Mouse (Mus musculus): ENCODE results near the gene Bsdc1. TPM values are rescaled to one million over a fixed set of nuclear protein-coding genes. Genes with fewer than 3 reads are reported as not detected.

The Bsdc1 gene
- polyA plus RNA-seq (2014; fragmentation: Illumina TruSeq; extraction: RNeasy Lipid Tissue Mini Kit (QIAGEN cat#74804); ENCODE audit: low read depth, low replicate concordance) = 11.0 TPM

GRCm38 (mm10) chr4:129461183-129461960 is at the start of gene Bsdc1:
Gene Bsdc1 (plus strand): TSS chr4:129461581.

GRCm38 (mm10) chr4:129440340-129441063 is 20.9 kb upstream of the Bsdc1 start, which contains the start of gene Zbtb8b:
Gene Zbtb8b (minus strand): TSS chr4:129440853.

GRCm38 (mm10) chr4:129490972-129491880 is 29.8 kb downstream of the Bsdc1 start, which contains the start of the genes Tssk3 and Fam229a:
Gene Tssk3 (minus strand): TSS chr4:129491022.
Gene Fam229a (plus strand): TSS chr4:129491190.

GRCm38 (mm10) chr4:129513086-129513767 is 51.8 kb downstream of the Bsdc1 start, which contains the start of gene Marcksl1:
Gene Marcksl1 (plus strand): TSS chr4:129513581.

Other genes with a start within 250 kb of the Bsdc1 start
- gene C77080, start 200.2 kb upstream of the Bsdc1 start, polyA plus RNA-seq (2014; fragmentation: Illumina TruSeq; extraction: RNeasy Lipid Tissue Mini Kit (QIAGEN cat#74804); ENCODE audit: low read depth, low replicate concordance) = 3.2 TPM
- 0.28 TPM for gene Sync, start 174.0 kb upstream of the Bsdc1 start, polyA plus RNA-seq (2014; fragmentation: Illumina TruSeq; extraction: RNeasy Lipid Tissue Mini Kit (QIAGEN cat#74804); ENCODE audit: low read depth, low replicate concordance)
- gene Rbbp4, start 126.2 kb upstream of the Bsdc1 start, polyA plus RNA-seq (2014; fragmentation: Illumina TruSeq; extraction: RNeasy Lipid Tissue Mini Kit (QIAGEN cat#74804); ENCODE audit: low read depth, low replicate concordance) = 185 TPM
- gene Zbtb8os, start 125.9 kb upstream of the Bsdc1 start, polyA plus RNA-seq (2014; fragmentation: Illumina TruSeq; extraction: RNeasy Lipid Tissue Mini Kit (QIAGEN cat#74804); ENCODE audit: low read depth, low replicate concordance) = 152 TPM
- gene Zbtb8a, start 83.5 kb upstream of the Bsdc1 start, polyA plus RNA-seq (2014; fragmentation: Illumina TruSeq; extraction: RNeasy Lipid Tissue Mini Kit (QIAGEN cat#74804); ENCODE audit: low read depth, low replicate concordance) = 1.8 TPM
- gene Zbtb8b, start 20.7 kb upstream of the Bsdc1 start, polyA plus RNA-seq (2014; fragmentation: Illumina TruSeq; extraction: RNeasy Lipid Tissue Mini Kit (QIAGEN cat#74804); ENCODE audit: low read depth, low replicate concordance) = 1.4 TPM
- gene Tssk3, start 29.4 kb downstream of the Bsdc1 start, polyA plus RNA-seq (2014; fragmentation: Illumina TruSeq; extraction: RNeasy Lipid Tissue Mini Kit (QIAGEN cat#74804); ENCODE audit: low read depth, low replicate concordance) = not detected
- not detected for gene Fam229a, start 29.6 kb downstream of the Bsdc1 start, polyA plus RNA-seq (2014; fragmentation: Illumina TruSeq; extraction: RNeasy Lipid Tissue Mini Kit (QIAGEN cat#74804); ENCODE audit: low read depth, low replicate concordance)
- gene Marcksl1, start 52.0 kb downstream of the Bsdc1 start, polyA plus RNA-seq (2014; fragmentation: Illumina TruSeq; extraction: RNeasy Lipid Tissue Mini Kit (QIAGEN cat#74804); ENCODE audit: low read depth, low replicate concordance) = 11.3 TPM
- gene Hdac1, start 81.1 kb downstream of the Bsdc1 start, polyA plus RNA-seq (2014; fragmentation: Illumina TruSeq; extraction: RNeasy Lipid Tissue Mini Kit (QIAGEN cat#74804); ENCODE audit: low read depth, low replicate concordance) = 40.4 TPM
- 0.36 TPM for gene Lck, start 112.1 kb downstream of the Bsdc1 start, polyA plus RNA-seq (2014; fragmentation: Illumina TruSeq; extraction: RNeasy Lipid Tissue Mini Kit (QIAGEN cat#74804); ENCODE audit: low read depth, low replicate concordance)
- gene Fam167b, start 117.0 kb downstream of the Bsdc1 start, polyA plus RNA-seq (2014; fragmentation: Illumina TruSeq; extraction: RNeasy Lipid Tissue Mini Kit (QIAGEN cat#74804); ENCODE audit: low read depth, low replicate concordance) = 1.3 TPM
- gene Eif3i, start 139.1 kb downstream of the Bsdc1 start, polyA plus RNA-seq (2014; fragmentation: Illumina TruSeq; extraction: RNeasy Lipid Tissue Mini Kit (QIAGEN cat#74804); ENCODE audit: low read depth, low replicate concordance) = 24.8 TPM
- 35.3 TPM for gene Tmem234, start 139.1 kb downstream of the Bsdc1 start, polyA plus RNA-seq (2014; fragmentation: Illumina TruSeq; extraction: RNeasy Lipid Tissue Mini Kit (QIAGEN cat#74804); ENCODE audit: low read depth, low replicate concordance)
- not detected for gene Dcdc2b, start 152.7 kb downstream of the Bsdc1 start, polyA plus RNA-seq (2014; fragmentation: Illumina TruSeq; extraction: RNeasy Lipid Tissue Mini Kit (QIAGEN cat#74804); ENCODE audit: low read depth, low replicate concordance)
- 10.3 TPM for gene Iqcc, start 157.5 kb downstream of the Bsdc1 start, polyA plus RNA-seq (2014; fragmentation: Illumina TruSeq; extraction: RNeasy Lipid Tissue Mini Kit (QIAGEN cat#74804); ENCODE audit: low read depth, low replicate concordance)
- gene Ccdc28b, start 162.4 kb downstream of the Bsdc1 start, polyA plus RNA-seq (2014; fragmentation: Illumina TruSeq; extraction: RNeasy Lipid Tissue Mini Kit (QIAGEN cat#74804); ENCODE audit: low read depth, low replicate concordance) = 2.4 TPM
- gene Txlna, start 179.5 kb downstream of the Bsdc1 start, polyA plus RNA-seq (2014; fragmentation: Illumina TruSeq; extraction: RNeasy Lipid Tissue Mini Kit (QIAGEN cat#74804); ENCODE audit: low read depth, low replicate concordance) = 7.5 TPM
- gene Kpna6, start 211.2 kb downstream of the Bsdc1 start, polyA plus RNA-seq (2014; fragmentation: Illumina TruSeq; extraction: RNeasy Lipid Tissue Mini Kit (QIAGEN cat#74804); ENCODE audit: low read depth, low replicate concordance) = 60.6 TPM
- 0.40 TPM for gene Tmem39b, start 235.3 kb downstream of the Bsdc1 start, polyA plus RNA-seq (2014; fragmentation: Illumina TruSeq; extraction: RNeasy Lipid Tissue Mini Kit (QIAGEN cat#74804); ENCODE audit: low read depth, low replicate concordance)

All from kidney, adult 10 weeks (tissue).